In genomic region chr17:12727748-12728147, GRCm38 (mm10) we compare ENCODE assay signal across 12 mouse cellular contexts. TPM values are rescaled to one million over a fixed set of nuclear protein-coding genes. Genes with fewer than 3 reads are reported as not detected.
"Had no signal": no experiment of that assay in that cellular context is flagged by ENCODE, and none has a peak within 500 bp of the region (broad histone marks: within the 10 kb centered on the region; RNA-seq: fewer than 3 reads in every experiment).

No protein-coding gene starts in this region.

- H3K4me3 ChIP-seq: left cerebral cortex, adult 2 months; midbrain, embryonic 12.5 days; neural tube, embryonic 13.5 days had no signal

- H3K9me3 ChIP-seq: midbrain, embryonic 12.5 days; neural tube, embryonic 13.5 days had no signal

- DNase-seq: kidney, adult 9 months; kidney, postnatal 10 days; lung, adult 18-20 months; right cerebral cortex, postnatal 14 days had no signal

- H3K27ac ChIP-seq: left cerebral cortex, adult 2 months; liver, embryonic 14.5 days; midbrain, embryonic 12.5 days; neural tube, embryonic 13.5 days had no signal

- H3K4me1 ChIP-seq: midbrain, embryonic 12.5 days had no signal

- ATAC-seq: midbrain, embryonic 16.5 days had no signal

- H3K27me3 ChIP-seq: midbrain, embryonic 12.5 days; neural tube, embryonic 13.5 days had no signal

- H3K9ac ChIP-seq: liver, embryonic 14.5 days; midbrain, embryonic 12.5 days; neural tube, embryonic 13.5 days had no signal

- H3K4me2 ChIP-seq: midbrain, embryonic 12.5 days; neural tube, embryonic 13.5 days had no signal

RNA-seq across cellular contexts. Expression of gene Slc22a1, which starts 52.1 kb away (rescaled TPM):
- total RNA-seq: layer of hippocampus, postnatal 25 days; megakaryocyte-erythroid progenitor cell, adult 5-6 weeks had no signal
- polyA plus RNA-seq: limb, embryonic 11.5 days; midbrain, embryonic 12.5 days; midbrain, embryonic 16.5 days; neural tube, embryonic 13.5 days had no signal
